Mouse (Mus musculus) midbrain, embryonic 16.5 days (tissue): ENCODE measurements around the gene Ppp1r14c. TPM values are rescaled to one million over a fixed set of nuclear protein-coding genes. Genes with fewer than 3 reads are reported as not detected.
A peak's percentile ranks its signal among the peaks of the same experiment; 100 is the strongest.

Experiments
- ATAC-seq: fragments of 200-750 bp; cut with Nextera tagmentation; 2 replicates; pipeline ENCODE4 v1.8.0; 2017; ENCODE audit warnings: moderate TSS enrichment
- H3K27ac ChIP-seq: fragments of 300-500 bp; sonication (generic); 2 replicates; pipeline ENCODE4 v1.5.1; 2014; ENCODE audit warnings: mild to moderate bottlenecking, low read length, mixed read lengths
- H3K27me3 ChIP-seq: fragments of 300-500 bp; sonication (generic); 2 replicates; pipeline ENCODE4 v1.6.1; 2014; ENCODE audit warnings: low read depth, low read length, mixed read lengths; ENCODE audit not compliant: control insufficient read depth, insufficient read depth
- H3K36me3 ChIP-seq: fragments of 300-500 bp; sonication (generic); 2 replicates; pipeline ENCODE4 v1.6.1; 2014; ENCODE audit warnings: mild to moderate bottlenecking, low read length, moderate library complexity, mixed read lengths; ENCODE audit not compliant: control insufficient read depth, insufficient read depth
- H3K4me1 ChIP-seq: fragments of 300-500 bp; sonication (generic); 2 replicates; pipeline ENCODE4 v1.6.1; 2014; ENCODE audit warnings: mild to moderate bottlenecking, low read length, mixed read lengths; ENCODE audit not compliant: control insufficient read depth, insufficient read depth
- H3K4me2 ChIP-seq: fragments of 300-500 bp; sonication (generic); 2 replicates; pipeline ENCODE4 v1.6.1; 2014; ENCODE audit warnings: mild to moderate bottlenecking, low read length, mixed read lengths
- H3K4me3 ChIP-seq: fragments of 300-500 bp; sonication (generic); 2 replicates; pipeline ENCODE4 v1.5.1; 2014; ENCODE audit warnings: low read depth, mild to moderate bottlenecking, low read length, moderate library complexity, mixed read lengths
- H3K9ac ChIP-seq: fragments of 300-500 bp; sonication (generic); 2 replicates; pipeline ENCODE4 v1.6.1; 2014; ENCODE audit warnings: low read depth, low read length, mixed read lengths
- H3K9me3 ChIP-seq: fragments of 300-500 bp; sonication (generic); replicated peaks from 2 replicates; pipeline ENCODE4 v1.6.1; 2014; ENCODE audit warnings: mild to moderate bottlenecking, low read length, mixed read lengths; ENCODE audit not compliant: control insufficient read depth, poor library complexity, severe bottlenecking
- WGBS: fragments of 180-500 bp; shearing (Covaris S2); extraction: QIAGEN DNeasy Blood & Tissue Kit; methylation state at CpG from one replicate; pipeline ENCODE4 v1.1.7; 2014; 5-methylcytosine and 5-hydroxymethylcytosine counted together
- polyA plus RNA-seq: library from polyadenylated mRNA; unstranded; fragments of >200 nt; fragmentation: Nextera tagmentation; extraction: Ambion mirVana; gene quantifications from 2 replicates; pipeline ENCODE4 v1.2.1, GENCODE M21; 2015

Gene Ppp1r14c
- polyA plus RNA-seq, 1 experiment from 2014 or later, result 63.8 TPM

- Histone ChIP-seq H3K9ac (no peak overlapping the region), H3K4me2 (no peak overlapping the region), H3K4me1 (no peaks in the 10 kb centered on the region), H3K4me3 (no peak overlapping the region), H3K9me3 (no peaks in the 10 kb centered on the region), H3K27me3 (no peaks in the 10 kb centered on the region), H3K27ac (no peak overlapping the region), H3K36me3 (no peaks in the 10 kb centered on the region)
- ATAC-seq, result no peak
- WGBS, result 68% methylated on average over 3 of the region's 3 CpGs
Measured at GRCm38 (mm10) chr10:3411222-3411621, 45.4 kb downstream of the Ppp1r14c start.

GRCm38 (mm10) chr10:3411639-3412038 is 45.8 kb downstream of the Ppp1r14c start:
- WGBS, result 87% methylated on average over 2 of the region's 2 CpGs
- no peaks in the 10 kb centered on the region for H3K27me3 ChIP-seq
- no peaks in the 10 kb centered on the region for H3K4me1 ChIP-seq
- no peak overlapping the region for H3K27ac ChIP-seq
- no peak overlapping the region for H3K4me2 ChIP-seq
- no peak overlapping the region for H3K4me3 ChIP-seq
- no peak overlapping the region for H3K9ac ChIP-seq
- H3K9me3 ChIP-seq, result no peaks in the 10 kb centered on the region
- ATAC-seq, result no peak
- H3K36me3 ChIP-seq, result no peaks in the 10 kb centered on the region

- Histone ChIP-seq H3K4me3 (no peak overlapping the region), H3K27me3 (no peaks in the 10 kb centered on the region), H3K9me3 (no peaks in the 10 kb centered on the region), H3K9ac (no peak overlapping the region), H3K36me3 (no peaks in the 10 kb centered on the region), H3K27ac (no peak overlapping the region), H3K4me1 (no peaks in the 10 kb centered on the region), H3K4me2 (no peak overlapping the region)
- 72% methylated on average over 5 of the region's 5 CpGs for WGBS
- ATAC-seq, result 0 out of 2 replicates have a peak, but pooled peaks have one; percentile 54
Measured at GRCm38 (mm10) chr10:3414813-3415212, 49.0 kb downstream of the Ppp1r14c start.

GRCm38 (mm10) chr10:3416565-3416964 is 50.7 kb downstream of the Ppp1r14c start:
- Histone ChIP-seq H3K9me3 (no peaks in the 10 kb centered on the region), H3K9ac (no peak overlapping the region), H3K27me3 (no peaks in the 10 kb centered on the region), H3K27ac (no peak overlapping the region), H3K4me3 (no peak overlapping the region), H3K4me1 (no peaks in the 10 kb centered on the region), H3K36me3 (no peaks in the 10 kb centered on the region), H3K4me2 (no peak overlapping the region)
- ATAC-seq, result peak; percentile 52; the same call in 1 of the 2 replicates
- WGBS, result 69% methylated on average over 4 of the region's 4 CpGs

GRCm38 (mm10) chr10:3417408-3417807 is 51.6 kb downstream of the Ppp1r14c start:
- no peaks in the 10 kb centered on the region for H3K9me3 ChIP-seq
- H3K36me3 ChIP-seq, result no peaks in the 10 kb centered on the region
- no peak overlapping the region for H3K4me2 ChIP-seq
- no peak for ATAC-seq
- WGBS, result 75% methylated on average over 4 of the region's 4 CpGs
- H3K27me3 ChIP-seq, result no peaks in the 10 kb centered on the region
- H3K4me1 ChIP-seq, result no peaks in the 10 kb centered on the region
- H3K4me3 ChIP-seq, result no peak overlapping the region
- H3K27ac ChIP-seq, result no peak overlapping the region
- no peak overlapping the region for H3K9ac ChIP-seq

- Histone ChIP-seq H3K36me3 (no peaks in the 10 kb centered on the region), H3K27me3 (no peaks in the 10 kb centered on the region)
Measured at GRCm38 (mm10) chr10:3424016-3424415, 58.2 kb downstream of the Ppp1r14c start.

GRCm38 (mm10) chr10:3427689-3428399 is 62.0 kb downstream of the Ppp1r14c start:
- no peak overlapping the region for H3K27ac ChIP-seq
- H3K4me2 ChIP-seq, result no peak overlapping the region
- 52% methylated on average over 3 of the region's 3 CpGs for WGBS
- peaks cover 10% of the 10 kb centered on the region; the same call in 1 of the 2 replicates for H3K4me1 ChIP-seq
- no peak overlapping the region for H3K9ac ChIP-seq
- H3K36me3 ChIP-seq, result no peaks in the 10 kb centered on the region
- peak; percentile 64 for ATAC-seq
- H3K9me3 ChIP-seq, result no peaks in the 10 kb centered on the region
- H3K27me3 ChIP-seq, result no peaks in the 10 kb centered on the region
- H3K4me3 ChIP-seq, result no peak overlapping the region

More at GRCm38 (mm10) chr10:3424016-3424415, 58.2 kb downstream of the Ppp1r14c start:
- Histone ChIP-seq H3K4me2 (no peak overlapping the region), H3K4me3 (no peak overlapping the region), H3K27ac (no peak overlapping the region), H3K4me1 (peaks cover 10% of the 10 kb centered on the region; the same call in 1 of the 2 replicates), H3K9ac (no peak overlapping the region), H3K9me3 (no peaks in the 10 kb centered on the region)
- no peak for ATAC-seq

GRCm38 (mm10) chr10:3434848-3435474 is 69.1 kb downstream of the Ppp1r14c start:
- WGBS, result 80% methylated on average over 8 of the region's 8 CpGs
- peak; percentile 67 for ATAC-seq
- H3K4me1 ChIP-seq, result no peaks in the 10 kb centered on the region

GRCm38 (mm10) chr10:3440722-3441471 is 75.0 kb downstream of the Ppp1r14c start:
- no peak overlapping the region for H3K9ac ChIP-seq
- H3K4me1 ChIP-seq, result no peaks in the 10 kb centered on the region
- WGBS, result 69% methylated on average over 2 of the region's 2 CpGs
- no peaks in the 10 kb centered on the region for H3K9me3 ChIP-seq
- no peaks in the 10 kb centered on the region for H3K36me3 ChIP-seq
- no peak for ATAC-seq
- no peaks in the 10 kb centered on the region for H3K27me3 ChIP-seq
- H3K4me2 ChIP-seq, result no peak overlapping the region
- no peak overlapping the region for H3K27ac ChIP-seq
- no peak overlapping the region for H3K4me3 ChIP-seq

More at GRCm38 (mm10) chr10:3434848-3435474, 69.1 kb downstream of the Ppp1r14c start:
- Histone ChIP-seq H3K9me3 (no peaks in the 10 kb centered on the region), H3K27ac (no peak overlapping the region), H3K9ac (no peak overlapping the region), H3K27me3 (no peaks in the 10 kb centered on the region), H3K4me3 (no peak overlapping the region), H3K36me3 (no peaks in the 10 kb centered on the region), H3K4me2 (no peak overlapping the region)
